Mouse (Mus musculus): ENCODE results near the gene Rgs3. TPM values are rescaled to one million over a fixed set of nuclear protein-coding genes. Genes with fewer than 3 reads are reported as not detected.

Rgs3 gene
- polyA plus RNA-seq (2014; fragmentation: Nextera tagmentation; extraction: Ambion mirVana): 38.2 and 42.0 TPM in 2 replicates

GRCm38 (mm10) chr4:62559797-62560329 lies at the start of gene Rgs3:
Gene Rgs3 (plus strand): TSS chr4:62559847.
- no peak within 1 kb of the TSS for H3K4me3 ChIP-seq (ENCODE audit: low read depth, low read length)
- no peak within 1 kb of the TSS for H3K4me2 ChIP-seq (replicated peaks; ENCODE audit: low read depth, low read length)
- no peaks in the 10 kb centered on the region for H3K36me3 ChIP-seq (ENCODE audit: control insufficient read depth, insufficient read depth, low read length)
- no peak within 1 kb of the TSS for H3K27ac ChIP-seq (ENCODE audit: low read length)
- WGBS: 56% methylated on average over 6 of the region's 6 CpGs
- ATAC-seq (ENCODE audit: insufficient number of reproducible peaks, insufficient read depth, low FRiP score, low read depth): no peak
- H3K9me3 ChIP-seq (ENCODE audit: control insufficient read depth, low read depth, low read length): no peaks in the 10 kb centered on the region
- H3K27me3 ChIP-seq (ENCODE audit: control insufficient read depth, insufficient read depth, low read length): no peaks in the 10 kb centered on the region
- H3K9ac ChIP-seq (replicated peaks; ENCODE audit: low read depth, low read length): no peak within 1 kb of the TSS
- H3K4me1 ChIP-seq (ENCODE audit: control insufficient read depth, insufficient read depth, low read length): no peaks in the 10 kb centered on the region

DNA sequence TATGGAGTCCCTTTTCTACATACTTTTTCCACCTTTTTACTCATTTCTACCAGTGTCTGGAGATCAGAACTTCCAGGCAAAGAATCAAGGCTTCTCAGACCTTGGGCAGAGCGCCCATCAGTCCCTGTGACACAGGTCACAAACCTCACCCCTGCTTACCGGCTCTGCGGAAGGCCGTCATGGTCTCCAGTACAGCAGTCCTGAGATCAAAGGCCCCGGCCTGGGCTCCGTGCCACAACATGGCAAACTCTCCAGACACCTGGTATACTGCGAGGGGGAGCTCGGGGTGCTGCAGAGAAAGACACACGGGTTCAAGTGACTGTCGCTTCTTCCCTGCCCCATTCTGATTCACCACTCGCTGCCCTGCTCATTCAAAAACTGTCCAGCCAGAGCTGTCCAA lies 49.7 kb upstream of the Rgs3 start:
- H3K27me3 ChIP-seq (ENCODE audit: control insufficient read depth, insufficient read depth, low read length): no peaks in the 10 kb centered on the region
- H3K9ac ChIP-seq (replicated peaks; ENCODE audit: low read depth, low read length): no peak overlapping the region
- H3K9me3 ChIP-seq (ENCODE audit: control insufficient read depth, low read depth, low read length): no peaks in the 10 kb centered on the region
- H3K27ac ChIP-seq (ENCODE audit: low read length): no peak overlapping the region
- no peak overlapping the region for H3K4me3 ChIP-seq (ENCODE audit: low read depth, low read length)
- 89% methylated on average over 11 of the region's 11 CpGs for WGBS
- peaks cover 3% of the 10 kb centered on the region; the same call in 1 of the 2 replicates for H3K4me1 ChIP-seq (ENCODE audit: control insufficient read depth, insufficient read depth, low read length)
- no peak for ATAC-seq (ENCODE audit: insufficient number of reproducible peaks, insufficient read depth, low FRiP score, low read depth)
- H3K4me2 ChIP-seq (replicated peaks; ENCODE audit: low read depth, low read length): no peak overlapping the region
- H3K36me3 ChIP-seq (ENCODE audit: control insufficient read depth, insufficient read depth, low read length): peaks cover 65% of the 10 kb centered on the region

DNA sequence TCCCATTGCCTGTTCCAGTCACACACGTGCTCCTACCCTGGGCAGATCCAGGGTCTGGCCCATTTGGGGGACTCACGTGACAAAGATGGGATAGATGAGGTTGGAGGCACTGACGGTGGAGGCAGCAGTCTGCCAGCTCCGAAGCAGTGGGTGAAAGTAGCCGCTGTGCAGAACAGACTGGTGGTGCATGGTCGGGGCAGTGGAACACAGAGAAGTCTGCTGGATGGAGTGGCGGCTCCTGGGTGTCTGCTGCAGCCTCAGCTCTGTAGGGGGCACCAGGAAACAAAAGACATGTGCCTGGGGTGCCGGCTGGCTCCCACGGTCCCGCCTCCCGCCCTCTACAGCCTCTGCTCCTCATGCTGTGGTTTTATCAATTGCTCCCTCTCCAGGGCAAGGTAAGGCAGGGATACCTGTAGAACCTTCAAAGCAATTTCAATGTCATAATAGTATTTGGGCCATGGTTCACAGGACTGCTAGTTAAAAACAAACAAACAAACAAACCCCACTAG lies 45.6 kb upstream of the Rgs3 start:
- no peak overlapping the region for H3K9ac ChIP-seq (replicated peaks; ENCODE audit: low read depth, low read length)
- H3K9me3 ChIP-seq (ENCODE audit: control insufficient read depth, low read depth, low read length): no peaks in the 10 kb centered on the region
- no peak overlapping the region for H3K27ac ChIP-seq (ENCODE audit: low read length)
- H3K4me1 ChIP-seq (ENCODE audit: control insufficient read depth, insufficient read depth, low read length): peaks cover 30% of the 10 kb centered on the region
- no peak for ATAC-seq (ENCODE audit: insufficient number of reproducible peaks, insufficient read depth, low FRiP score, low read depth)
- no peak overlapping the region for H3K4me2 ChIP-seq (replicated peaks; ENCODE audit: low read depth, low read length)
- H3K27me3 ChIP-seq (ENCODE audit: control insufficient read depth, insufficient read depth, low read length): no peaks in the 10 kb centered on the region
- H3K4me3 ChIP-seq (ENCODE audit: low read depth, low read length): no peak overlapping the region
- peaks cover 47% of the 10 kb centered on the region for H3K36me3 ChIP-seq (ENCODE audit: control insufficient read depth, insufficient read depth, low read length)
- WGBS: 56% methylated on average over 11 of the region's 11 CpGs

GRCm38 (mm10) chr4:62514995-62515394 lies 44.7 kb upstream of the Rgs3 start:
- no peaks in the 10 kb centered on the region for H3K27me3 ChIP-seq (ENCODE audit: control insufficient read depth, insufficient read depth, low read length)
- H3K4me2 ChIP-seq (replicated peaks; ENCODE audit: low read depth, low read length): no peak overlapping the region
- H3K9ac ChIP-seq (replicated peaks; ENCODE audit: low read depth, low read length): no peak overlapping the region
- no peak overlapping the region; the same call in 1 of the 2 replicates for H3K27ac ChIP-seq (ENCODE audit: low read length)
- H3K36me3 ChIP-seq (ENCODE audit: control insufficient read depth, insufficient read depth, low read length): peaks cover 38% of the 10 kb centered on the region
- no peaks in the 10 kb centered on the region for H3K9me3 ChIP-seq (ENCODE audit: control insufficient read depth, low read depth, low read length)
- 83% methylated on average over 7 of the region's 7 CpGs for WGBS
- H3K4me1 ChIP-seq (ENCODE audit: control insufficient read depth, insufficient read depth, low read length): peaks cover 30% of the 10 kb centered on the region
- no peak for ATAC-seq (ENCODE audit: insufficient number of reproducible peaks, insufficient read depth, low FRiP score, low read depth)
- no peak overlapping the region for H3K4me3 ChIP-seq (ENCODE audit: low read depth, low read length)

- Histone ChIP-seq H3K36me3 (ENCODE audit: control insufficient read depth, insufficient read depth, low read length) (peaks cover 34% of the 10 kb centered on the region), H3K9me3 (ENCODE audit: control insufficient read depth, low read depth, low read length) (no peaks in the 10 kb centered on the region), H3K27ac (ENCODE audit: low read length) (peak overlapping the region; percentile 6; the same call in 1 of the 2 replicates), H3K4me2 (replicated peaks; ENCODE audit: low read depth, low read length) (no peak overlapping the region), H3K27me3 (ENCODE audit: control insufficient read depth, insufficient read depth, low read length) (no peaks in the 10 kb centered on the region), H3K4me1 (ENCODE audit: control insufficient read depth, insufficient read depth, low read length) (peaks cover 30% of the 10 kb centered on the region), H3K4me3 (ENCODE audit: low read depth, low read length) (no peak overlapping the region), H3K9ac (replicated peaks; ENCODE audit: low read depth, low read length) (no peak overlapping the region)
- 69% methylated on average over 3 of the region's 3 CpGs for WGBS
- no peak for ATAC-seq (ENCODE audit: insufficient number of reproducible peaks, insufficient read depth, low FRiP score, low read depth)
These were observed 44.2 kb upstream of the Rgs3 start for GRCm38 (mm10) chr4:62515490-62515889.

DNA sequence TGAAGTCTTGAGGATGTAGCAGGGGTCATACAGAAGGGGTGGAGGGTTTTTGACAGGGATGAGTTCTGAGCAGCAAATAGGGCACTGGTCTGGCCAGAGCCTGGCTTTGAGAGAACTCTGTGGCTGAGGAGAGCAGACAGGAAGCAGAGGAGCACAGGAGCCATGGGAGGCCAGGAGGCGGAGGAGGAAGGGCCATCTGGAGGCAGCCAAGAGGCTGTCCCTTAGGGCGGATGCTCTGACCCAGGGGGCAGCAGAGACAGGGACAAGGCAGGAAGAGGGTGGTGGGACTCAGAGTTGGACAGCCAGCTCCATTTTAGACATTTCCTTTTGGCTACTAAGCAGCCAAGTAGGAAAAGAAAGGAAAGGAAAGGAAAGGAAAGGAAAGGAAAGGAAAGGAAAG lies 43.6 kb upstream of the Rgs3 start:
- no peak overlapping the region for H3K4me3 ChIP-seq (ENCODE audit: low read depth, low read length)
- H3K27ac ChIP-seq (ENCODE audit: low read length): peak overlapping the region; percentile 45; the same call in 1 of the 2 replicates
- H3K9ac ChIP-seq (replicated peaks; ENCODE audit: low read depth, low read length): no peak overlapping the region
- peaks cover 30% of the 10 kb centered on the region for H3K4me1 ChIP-seq (ENCODE audit: control insufficient read depth, insufficient read depth, low read length)
- ATAC-seq (ENCODE audit: insufficient number of reproducible peaks, insufficient read depth, low FRiP score, low read depth): no peak
- no peaks in the 10 kb centered on the region for H3K27me3 ChIP-seq (ENCODE audit: control insufficient read depth, insufficient read depth, low read length)
- peaks cover 28% of the 10 kb centered on the region for H3K36me3 ChIP-seq (ENCODE audit: control insufficient read depth, insufficient read depth, low read length)
- no peaks in the 10 kb centered on the region for H3K9me3 ChIP-seq (ENCODE audit: control insufficient read depth, low read depth, low read length)
- WGBS: 35% methylated on average over 2 of the region's 2 CpGs
- H3K4me2 ChIP-seq (replicated peaks; ENCODE audit: low read depth, low read length): peak overlapping the region; percentile 11; the same call in 1 of the 2 replicates

GRCm38 (mm10) chr4:62516579-62516978 lies 43.1 kb upstream of the Rgs3 start:
- Histone ChIP-seq H3K9me3 (ENCODE audit: control insufficient read depth, low read depth, low read length) (no peaks in the 10 kb centered on the region), H3K4me3 (ENCODE audit: low read depth, low read length) (no peak overlapping the region), H3K9ac (replicated peaks; ENCODE audit: low read depth, low read length) (no peak overlapping the region), H3K36me3 (ENCODE audit: control insufficient read depth, insufficient read depth, low read length) (peaks cover 24% of the 10 kb centered on the region), H3K4me2 (replicated peaks; ENCODE audit: low read depth, low read length) (peak overlapping the region; percentile 11; the same call in 1 of the 2 replicates), H3K27me3 (ENCODE audit: control insufficient read depth, insufficient read depth, low read length) (no peaks in the 10 kb centered on the region), H3K4me1 (ENCODE audit: control insufficient read depth, insufficient read depth, low read length) (peaks cover 30% of the 10 kb centered on the region), H3K27ac (ENCODE audit: low read length) (peak overlapping the region; percentile 45; the same call in 1 of the 2 replicates)
- ATAC-seq (ENCODE audit: insufficient number of reproducible peaks, insufficient read depth, low FRiP score, low read depth): peak; percentile 66; the same call in 1 of the 2 replicates
- WGBS: 71% methylated on average over 1 of the region's 1 CpGs

GRCm38 (mm10) chr4:62517046-62517445 lies 42.6 kb upstream of the Rgs3 start:
- Histone ChIP-seq H3K4me2 (replicated peaks; ENCODE audit: low read depth, low read length) (peak overlapping the region; percentile 11; the same call in 1 of the 2 replicates), H3K27ac (ENCODE audit: low read length) (peak overlapping the region; percentile 49; the same call in 1 of the 2 replicates), H3K4me1 (ENCODE audit: control insufficient read depth, insufficient read depth, low read length) (peaks cover 30% of the 10 kb centered on the region), H3K9me3 (ENCODE audit: control insufficient read depth, low read depth, low read length) (no peaks in the 10 kb centered on the region), H3K9ac (replicated peaks; ENCODE audit: low read depth, low read length) (no peak overlapping the region), H3K36me3 (ENCODE audit: control insufficient read depth, insufficient read depth, low read length) (peaks cover 19% of the 10 kb centered on the region), H3K27me3 (ENCODE audit: control insufficient read depth, insufficient read depth, low read length) (no peaks in the 10 kb centered on the region), H3K4me3 (ENCODE audit: low read depth, low read length) (no peak overlapping the region)
- no peak for ATAC-seq (ENCODE audit: insufficient number of reproducible peaks, insufficient read depth, low FRiP score, low read depth)
- WGBS: 80% methylated on average over 8 of the region's 8 CpGs

All from stomach, embryonic 14.5 days (tissue).